Mouse (Mus musculus) olfactory bulb, adult 2 months (tissue): ENCODE results near the gene Olfr691.

Source experiments
- CTCF ChIP-seq: fragments of 200-500 bp; IDR thresholded peaks from 2 replicates; pipeline ENCODE4 v1.5.1; 2012; ENCODE audit warnings: low read depth, mild to moderate bottlenecking, low read length, moderate library complexity; ENCODE audit not compliant: insufficient read depth
- POLR2A ChIP-seq: fragments of 200-500 bp; IDR thresholded peaks from 2 replicates; pipeline ENCODE4 v1.6.1; 2012; ENCODE audit warnings: mild to moderate bottlenecking, low read depth, low read length, moderate library complexity; ENCODE audit not compliant: insufficient read depth

DNA sequence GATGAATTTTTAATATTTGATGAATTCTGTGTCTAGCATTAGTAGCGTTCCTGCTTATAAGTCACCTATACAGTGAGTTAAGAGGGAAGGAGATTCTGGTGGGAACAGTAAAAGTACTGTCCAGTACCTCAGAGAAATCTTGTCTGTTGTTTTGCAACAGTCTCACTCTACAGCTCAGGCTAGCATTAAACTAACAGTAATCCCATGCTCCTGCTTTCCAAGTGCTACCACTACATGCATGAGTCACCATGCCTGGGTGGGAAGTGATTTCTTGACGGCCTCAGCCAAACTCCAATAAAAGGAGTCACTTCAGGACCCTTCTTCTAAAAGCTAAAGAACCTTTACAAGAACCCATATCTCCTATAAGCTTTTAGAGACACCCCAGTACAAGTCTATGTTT, 19.6 kb upstream of the Olfr691 start:
- TF ChIP-seq CTCF, result no peak
- TF ChIP-seq POLR2A, result no peak
